Mouse (Mus musculus) heart, embryonic 15.5 days (tissue): Measurements from ENCODE around the gene Plxnd1. TPM values are rescaled to one million over a fixed set of nuclear protein-coding genes. Genes with fewer than 3 reads are reported as not detected.

Experiments used
- ATAC-seq: fragments of 200-750 bp; cut with Nextera tagmentation; replicated peaks from 2 replicates; pipeline ENCODE4 v1.8.0; 2017; ENCODE audit warnings: low read depth, moderate TSS enrichment; ENCODE audit not compliant: insufficient number of reproducible peaks, insufficient read depth, low FRiP score
- H3K27ac ChIP-seq: fragments of 300-500 bp; sonication (generic); 2 replicates; pipeline ENCODE4 v1.5.1; 2015; ENCODE audit warnings: mild to moderate bottlenecking, inconsistent platforms
- H3K27me3 ChIP-seq: fragments of 300-500 bp; sonication (generic); 2 replicates; pipeline ENCODE4 v1.6.1; 2015; ENCODE audit warnings: inconsistent platforms
- H3K36me3 ChIP-seq: fragments of 300-500 bp; sonication (generic); 2 replicates; pipeline ENCODE4 v1.6.1; 2015; ENCODE audit warnings: mild to moderate bottlenecking, inconsistent platforms
- H3K4me1 ChIP-seq: fragments of 300-500 bp; sonication (generic); replicated peaks from 2 replicates; pipeline ENCODE4 v1.6.1; 2015; ENCODE audit warnings: inconsistent platforms
- H3K4me2 ChIP-seq: fragments of 300-500 bp; sonication (generic); 2 replicates; pipeline ENCODE4 v1.6.1; 2015; ENCODE audit warnings: inconsistent platforms, mild to moderate bottlenecking, moderate library complexity
- H3K4me3 ChIP-seq: fragments of 300-500 bp; sonication (generic); 2 replicates; pipeline ENCODE4 v1.5.1; 2015; ENCODE audit warnings: mild to moderate bottlenecking, inconsistent platforms
- H3K9ac ChIP-seq: fragments of 300-500 bp; sonication (generic); 2 replicates; pipeline ENCODE4 v1.6.1; 2015; ENCODE audit warnings: mild to moderate bottlenecking, inconsistent platforms
- H3K9me3 ChIP-seq: fragments of 300-500 bp; sonication (generic); replicated peaks from 2 replicates; pipeline ENCODE4 v1.6.1; 2016; ENCODE audit warnings: inconsistent platforms
- WGBS: fragments of 180-500 bp; shearing (Covaris S2); methylation state at CpG from one replicate; pipeline ENCODE4 v1.1.7; 2015; ENCODE audit warnings: mixed read lengths; 5-methylcytosine and 5-hydroxymethylcytosine counted together
- polyA plus RNA-seq: library from polyadenylated mRNA; unstranded; fragments of >200 nt; fragmentation: Nextera tagmentation; extraction: Ambion mirVana; gene quantifications from 2 replicates; pipeline ENCODE4 v1.2.1, GENCODE M21; 2015

The Plxnd1 gene
- polyA plus RNA-seq, 1 experiment from 2014 or later: 38.6 TPM

- no peaks in the 10 kb centered on the region for H3K9me3 ChIP-seq
- H3K27me3 ChIP-seq: no peaks in the 10 kb centered on the region
- H3K4me3 ChIP-seq: no peak overlapping the region
- H3K36me3 ChIP-seq: no peaks in the 10 kb centered on the region
- WGBS: 61% methylated on average over 7 of the region's 7 CpGs
- no peak overlapping the region for H3K4me2 ChIP-seq
- peaks cover 52% of the 10 kb centered on the region for H3K4me1 ChIP-seq
- H3K9ac ChIP-seq: no peak overlapping the region; the same call in 1 of the 2 replicates
- ATAC-seq: no peak
- H3K27ac ChIP-seq: peak overlapping the region; percentile 36; the same call in 1 of the 2 replicates
Observed at GRCm38 (mm10) chr6:115982889-115983288, 11.9 kb downstream of the Plxnd1 start.

DNA sequence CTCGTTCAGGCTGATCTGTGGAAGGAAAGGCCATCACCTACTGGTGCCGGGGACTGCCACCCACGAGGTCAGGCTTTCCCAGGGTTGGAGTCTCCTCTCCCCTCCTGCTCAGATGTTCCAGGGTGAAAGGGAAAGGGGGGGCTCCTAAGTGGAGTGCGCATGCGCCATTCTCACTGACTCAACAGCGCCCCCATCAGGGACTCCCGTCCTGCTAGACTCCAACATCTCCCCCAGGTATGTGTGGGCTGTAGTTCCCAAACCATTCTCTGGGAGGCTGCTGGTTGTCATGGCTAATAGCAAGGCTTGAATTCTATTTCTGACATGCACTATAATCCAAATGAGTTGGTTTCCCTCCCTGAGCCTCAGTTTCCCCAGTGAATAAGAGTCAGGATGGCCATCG lies 16.2 kb downstream of the Plxnd1 start:
- no peak overlapping the region for H3K27ac ChIP-seq
- no peaks in the 10 kb centered on the region for H3K27me3 ChIP-seq
- no peak for ATAC-seq
- peaks cover 30% of the 10 kb centered on the region for H3K4me1 ChIP-seq
- H3K9me3 ChIP-seq: no peaks in the 10 kb centered on the region
- H3K4me2 ChIP-seq: no peak overlapping the region
- no peak overlapping the region for H3K9ac ChIP-seq
- H3K36me3 ChIP-seq: 0 out of 2 replicates have a peak, but pooled peaks cover 15% of the 10 kb centered on the region
- no peak overlapping the region for H3K4me3 ChIP-seq
- 69% methylated on average over 8 of the region's 8 CpGs for WGBS

- H3K4me1 ChIP-seq: peaks cover 30% of the 10 kb centered on the region
- WGBS: 68% methylated on average over 15 of the region's 15 CpGs
- H3K36me3 ChIP-seq: 0 out of 2 replicates have a peak, but pooled peaks cover 15% of the 10 kb centered on the region
Observed at GRCm38 (mm10) chr6:115977810-115978209, 17.0 kb downstream of the Plxnd1 start.

DNA sequence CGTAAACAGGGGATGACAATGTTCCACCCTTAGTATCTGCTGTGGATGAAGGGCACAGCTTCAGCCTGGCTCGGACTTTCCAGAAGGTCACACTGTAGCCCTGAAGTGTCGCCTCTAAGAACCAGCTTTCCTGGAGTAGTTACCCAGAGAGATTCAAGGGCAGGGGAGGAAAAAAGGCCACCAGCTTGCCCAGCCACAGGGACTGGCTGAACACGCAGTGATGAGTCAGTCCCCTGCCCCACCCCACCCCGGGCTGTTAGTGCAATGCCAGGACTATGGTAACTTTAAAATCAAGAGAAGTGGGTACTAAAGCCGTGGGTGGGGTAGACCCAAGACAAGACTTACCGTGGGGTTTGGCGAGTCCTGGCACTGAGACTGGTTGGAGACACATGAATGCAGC lies 19.2 kb downstream of the Plxnd1 start:
- 77% methylated on average over 8 of the region's 8 CpGs for WGBS
- Histone ChIP-seq H3K36me3 (0 out of 2 replicates have a peak, but pooled peaks cover 15% of the 10 kb centered on the region), H3K4me3 (no peak overlapping the region), H3K4me2 (no peak overlapping the region), H3K9me3 (no peaks in the 10 kb centered on the region), H3K27ac (no peak overlapping the region), H3K4me1 (peaks cover 52% of the 10 kb centered on the region), H3K27me3 (no peaks in the 10 kb centered on the region), H3K9ac (no peak overlapping the region)
- ATAC-seq: no peak

More at GRCm38 (mm10) chr6:115977810-115978209, 17.0 kb downstream of the Plxnd1 start:
- no peak overlapping the region for H3K4me2 ChIP-seq
- H3K4me3 ChIP-seq: no peak overlapping the region
- ATAC-seq: no peak
- H3K27me3 ChIP-seq: no peaks in the 10 kb centered on the region
- H3K9me3 ChIP-seq: no peaks in the 10 kb centered on the region
- no peak overlapping the region for H3K27ac ChIP-seq
- no peak overlapping the region for H3K9ac ChIP-seq

- H3K27me3 ChIP-seq: no peaks in the 10 kb centered on the region
- ATAC-seq: no peak
- no peak overlapping the region for H3K9ac ChIP-seq
- H3K27ac ChIP-seq: no peak overlapping the region
- WGBS: 75% methylated on average over 16 of the region's 16 CpGs
- 0 out of 2 replicates have a peak, but pooled peaks cover 15% of the 10 kb centered on the region for H3K36me3 ChIP-seq
- H3K9me3 ChIP-seq: no peaks in the 10 kb centered on the region
- no peak overlapping the region for H3K4me2 ChIP-seq
- no peak overlapping the region for H3K4me3 ChIP-seq
- peaks cover 60% of the 10 kb centered on the region for H3K4me1 ChIP-seq
Observed at GRCm38 (mm10) chr6:115973881-115974662, 20.7 kb downstream of the Plxnd1 start.

GRCm38 (mm10) chr6:115973139-115973875 lies 21.5 kb downstream of the Plxnd1 start:
- H3K27ac ChIP-seq: no peak overlapping the region
- WGBS: 85% methylated on average over 15 of the region's 15 CpGs
- no peak for ATAC-seq
- no peak overlapping the region for H3K4me2 ChIP-seq
- H3K4me3 ChIP-seq: no peak overlapping the region
- no peaks in the 10 kb centered on the region for H3K9me3 ChIP-seq
- H3K36me3 ChIP-seq: 0 out of 2 replicates have a peak, but pooled peaks cover 15% of the 10 kb centered on the region
- no peak overlapping the region for H3K9ac ChIP-seq
- peaks cover 60% of the 10 kb centered on the region for H3K4me1 ChIP-seq
- no peaks in the 10 kb centered on the region for H3K27me3 ChIP-seq

DNA sequence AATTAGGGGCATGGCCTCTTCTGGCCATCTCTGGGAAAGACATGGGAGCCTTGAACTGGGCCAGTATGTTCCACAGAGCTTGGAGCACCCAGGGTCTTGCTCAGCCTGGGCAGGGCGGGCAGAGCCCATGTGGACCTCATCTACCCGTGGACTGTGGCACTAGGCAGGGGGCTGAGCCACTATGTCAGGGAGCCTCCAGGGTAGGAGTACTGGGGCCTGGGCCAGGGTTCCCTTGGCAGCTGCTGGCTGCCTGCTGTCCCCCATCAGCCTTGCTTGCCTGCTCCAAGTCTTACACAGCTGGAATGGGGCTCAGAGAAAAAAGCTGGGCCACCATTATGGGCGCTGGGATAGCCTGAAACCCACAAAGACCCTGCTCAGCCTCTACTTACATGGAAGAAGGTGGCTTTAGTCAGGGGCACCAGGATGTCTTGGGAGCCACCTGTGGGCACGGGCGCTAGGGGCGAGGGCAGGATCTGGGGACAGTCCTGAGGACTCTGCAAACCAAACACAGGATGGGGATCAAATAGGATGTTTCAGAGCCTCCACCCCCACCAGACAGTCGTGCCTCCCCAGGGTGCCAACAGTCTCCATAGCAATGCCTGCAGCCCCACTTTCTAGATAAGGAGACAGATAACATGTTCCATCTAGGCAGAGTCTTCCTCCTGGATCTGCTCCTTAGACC lies 22.6 kb downstream of the Plxnd1 start:
- Histone ChIP-seq H3K4me3 (no peak overlapping the region), H3K4me1 (peaks cover 55% of the 10 kb centered on the region), H3K9ac (no peak overlapping the region), H3K9me3 (no peaks in the 10 kb centered on the region), H3K4me2 (no peak overlapping the region), H3K36me3 (0 out of 2 replicates have a peak, but pooled peaks cover 10% of the 10 kb centered on the region), H3K27ac (peak overlapping the region; percentile 53; the same call in 1 of the 2 replicates), H3K27me3 (no peaks in the 10 kb centered on the region)
- ATAC-seq: no peak
- WGBS: 70% methylated on average over 7 of the region's 7 CpGs

- Histone ChIP-seq H3K4me2 (no peak overlapping the region), H3K9ac (no peak overlapping the region), H3K4me3 (no peak overlapping the region), H3K36me3 (0 out of 2 replicates have a peak, but pooled peaks cover 9% of the 10 kb centered on the region), H3K4me1 (peaks cover 55% of the 10 kb centered on the region), H3K27me3 (no peaks in the 10 kb centered on the region), H3K9me3 (no peaks in the 10 kb centered on the region), H3K27ac (peak overlapping the region; percentile 53)
- 35% methylated on average over 13 of the region's 13 CpGs for WGBS
- ATAC-seq: no peak
Observed at GRCm38 (mm10) chr6:115971273-115972060, 23.3 kb downstream of the Plxnd1 start.

DNA sequence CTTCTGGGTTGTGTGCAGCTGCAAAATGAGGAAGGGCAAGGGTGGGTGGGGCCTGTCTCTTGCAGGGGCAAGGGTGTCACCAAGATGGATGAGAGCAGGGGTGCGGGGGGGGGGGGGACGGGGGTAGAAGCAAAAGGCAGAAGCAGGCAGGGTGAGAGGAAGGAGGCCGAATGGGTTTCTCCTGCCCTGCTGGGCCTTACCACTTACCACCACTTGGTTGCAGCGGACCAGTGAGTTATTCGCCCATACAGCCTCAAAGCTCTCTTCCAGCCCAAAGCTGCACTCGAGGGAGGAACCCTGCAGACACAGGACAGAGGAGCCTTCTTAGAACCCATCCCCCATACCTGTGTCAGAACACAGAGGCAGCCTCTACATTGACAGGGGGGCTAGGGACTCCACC lies 24.9 kb downstream of the Plxnd1 start:
- Histone ChIP-seq H3K27me3 (no peaks in the 10 kb centered on the region), H3K4me2 (no peak overlapping the region), H3K4me3 (no peak overlapping the region), H3K9ac (no peak overlapping the region), H3K9me3 (no peaks in the 10 kb centered on the region), H3K36me3 (0 out of 2 replicates have a peak, but pooled peaks cover under 1% of the 10 kb centered on the region), H3K27ac (no peak overlapping the region), H3K4me1 (peaks cover 52% of the 10 kb centered on the region)
- 80% methylated on average over 4 of the region's 6 CpGs for WGBS
- ATAC-seq: no peak

DNA sequence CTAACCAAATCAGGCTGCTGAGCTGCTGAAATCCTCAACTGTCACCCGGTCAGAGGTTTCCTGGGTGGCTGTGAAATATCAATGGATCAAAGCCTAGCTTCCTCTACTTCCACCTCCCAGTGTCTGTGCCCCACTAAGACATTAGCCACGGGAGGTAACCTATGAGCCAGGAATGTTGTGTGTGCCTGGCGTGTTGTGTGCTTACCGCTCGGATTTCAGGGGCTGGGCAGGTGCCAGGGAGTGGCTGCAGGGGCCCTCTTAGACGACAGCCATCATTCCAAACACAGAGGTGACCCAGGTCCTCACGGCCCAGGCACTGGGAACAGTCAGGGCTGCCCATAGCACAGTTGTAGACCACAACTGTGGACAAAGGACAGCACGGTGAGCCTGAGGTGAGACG lies 25.7 kb downstream of the Plxnd1 start:
- Histone ChIP-seq H3K9ac (no peak overlapping the region), H3K4me1 (peaks cover 46% of the 10 kb centered on the region), H3K27me3 (0 out of 2 replicates have a peak, but pooled peaks cover under 1% of the 10 kb centered on the region), H3K4me3 (no peak overlapping the region), H3K27ac (no peak overlapping the region), H3K36me3 (no peaks in the 10 kb centered on the region), H3K4me2 (no peak overlapping the region), H3K9me3 (no peaks in the 10 kb centered on the region)
- 62% methylated on average over 9 of the region's 9 CpGs for WGBS
- ATAC-seq: no peak
